Mouse (Mus musculus) CD4-positive, CD25-positive, alpha-beta regulatory T cell, adult 2 months (primary cell): Measurements from ENCODE around the gene D16Ertd472e.

Source experiments
- DNase-seq: peaks from one replicate; pipeline ENCODE4 v3.0.0-alpha.2; 2012; ENCODE audit warnings: low read depth, low spot score

The D16Ertd472e gene

GRCm38 (mm10) chr16:78490779-78491178, 85.7 kb downstream of the D16Ertd472e start:
- DNase-seq = peak; percentile 38
